Mouse (Mus musculus): ENCODE data around the gene Ttc36. TPM values are rescaled to one million over a fixed set of nuclear protein-coding genes. Genes with fewer than 3 reads are reported as not detected.
A peak's percentile ranks its signal among the peaks of the same experiment; 100 is the strongest.
"Not testable (repeated sequence)": the region's sequence is repeated elsewhere in the genome, so short reads cannot be mapped to it uniquely, and the experiment has no call there.

Gene Ttc36
- polyA plus RNA-seq, 1 experiment = 1.9 TPM

- H3K4me3 ChIP-seq (ENCODE audit: extremely low read depth, insufficient read depth, insufficient read length) = peak overlapping the region; percentile 95
- H3K27me3 ChIP-seq (ENCODE audit: control insufficient read depth, insufficient read depth, low read length) = no peaks in the 10 kb centered on the region
- TF ChIP-seq CTCF (IDR thresholded peaks at IDR 0.05; ENCODE audit: extremely low read depth, insufficient read depth, insufficient read length, insufficient replicate concordance) (peak; percentile 61; the same call in 1 of the 2 replicates), POLR2A (IDR thresholded peaks at IDR 0.05; ENCODE audit: low read depth, low read length) (peak; percentile 29; the same call in 1 of the 2 replicates)
- peak; percentile 90 to 91 for DNase-seq (ENCODE audit: low read depth in 1 of 2, low spot score in 2 of 2)
- WGBS = under 1% methylated on average over 41 of the region's 41 CpGs
- H3K4me1 ChIP-seq (ENCODE audit: control insufficient read depth, insufficient read depth, insufficient read length) = peaks cover 3% of the 10 kb centered on the region; the same call in 1 of the 2 replicates
- no peaks in the 10 kb centered on the region; the same call in none of the 2 replicates for H3K36me3 ChIP-seq (ENCODE audit: control insufficient read depth, insufficient read depth, low read length)
- H3K27ac ChIP-seq (ENCODE audit: insufficient read depth, low read length) = peak overlapping the region; percentile 80
Measured at GRCm38 (mm10) chr9:44772750-44773651, 29.9 kb downstream of the Ttc36 start.

- DNase-seq (ENCODE audit: low read depth in 1 of 2, low spot score in 2 of 2) = no peak
- WGBS = 30% methylated on average over 5 of the region's 5 CpGs
- Histone ChIP-seq H3K27ac (ENCODE audit: insufficient read depth, low read length) (peak overlapping the region; percentile 32; the same call in 1 of the 2 replicates), H3K4me3 (ENCODE audit: extremely low read depth, insufficient read depth, insufficient read length) (no peak overlapping the region), H3K27me3 (ENCODE audit: control insufficient read depth, insufficient read depth, low read length) (no peaks in the 10 kb centered on the region), H3K36me3 (ENCODE audit: control insufficient read depth, insufficient read depth, low read length) (no peaks in the 10 kb centered on the region; the same call in 1 of the 2 replicates), H3K4me1 (ENCODE audit: control insufficient read depth, insufficient read depth, insufficient read length) (peaks cover 3% of the 10 kb centered on the region; the same call in 1 of the 2 replicates)
- TF ChIP-seq POLR2A (IDR thresholded peaks at IDR 0.05; ENCODE audit: low read depth, low read length) (no peak), CTCF (IDR thresholded peaks at IDR 0.05; ENCODE audit: extremely low read depth, insufficient read depth, insufficient read length, insufficient replicate concordance) (no peak)
Measured at GRCm38 (mm10) chr9:44772392-44772749, 30.5 kb downstream of the Ttc36 start.

- WGBS = 94% methylated on average over 5 of the region's 5 CpGs
- H3K27me3 ChIP-seq (ENCODE audit: control insufficient read depth, insufficient read depth, low read length) = no peaks in the 10 kb centered on the region
- peaks cover 3% of the 10 kb centered on the region; the same call in 1 of the 2 replicates for H3K4me1 ChIP-seq (ENCODE audit: control insufficient read depth, insufficient read depth, insufficient read length)
- H3K27ac ChIP-seq (ENCODE audit: insufficient read depth, low read length) = no peak overlapping the region
- no peak for DNase-seq (ENCODE audit: low read depth in 1 of 2, low spot score in 2 of 2)
- no peaks in the 10 kb centered on the region; the same call in 1 of the 2 replicates for H3K36me3 ChIP-seq (ENCODE audit: control insufficient read depth, insufficient read depth, low read length)
- no peak overlapping the region for H3K4me3 ChIP-seq (ENCODE audit: extremely low read depth, insufficient read depth, insufficient read length)
- TF ChIP-seq POLR2A (IDR thresholded peaks at IDR 0.05; ENCODE audit: low read depth, low read length) = no peak
- TF ChIP-seq CTCF (IDR thresholded peaks at IDR 0.05; ENCODE audit: extremely low read depth, insufficient read depth, insufficient read length, insufficient replicate concordance) = no peak
Measured at GRCm38 (mm10) chr9:44771376-44771775, 31.5 kb downstream of the Ttc36 start.

GRCm38 (mm10) chr9:44768029-44768394, 34.9 kb downstream of the Ttc36 start:
- H3K36me3 ChIP-seq (ENCODE audit: control insufficient read depth, insufficient read depth, low read length); H3K4me1 ChIP-seq (ENCODE audit: control insufficient read depth, insufficient read depth, insufficient read length); DNase-seq (ENCODE audit: low read depth in 1 of 2, low spot score in 2 of 2); H3K27me3 ChIP-seq (ENCODE audit: control insufficient read depth, insufficient read depth, low read length); H3K27ac ChIP-seq (ENCODE audit: insufficient read depth, low read length): not testable (repeated sequence)
- H3K4me3 ChIP-seq (ENCODE audit: extremely low read depth, insufficient read depth, insufficient read length) = peak overlapping the region; percentile 35
- 29% methylated on average over 9 of the region's 9 CpGs for WGBS

GRCm38 (mm10) chr9:44767101-44768028, 35.5 kb downstream of the Ttc36 start, which contains the start of the genes Arcn1 and Ift46:
TSS of gene Arcn1 (minus strand) at chr9:44767845.
TSS of gene Ift46 (plus strand) at chr9:44767908.
- Histone ChIP-seq H3K4me3 (ENCODE audit: extremely low read depth, insufficient read depth, insufficient read length) (peak within 1 kb of the TSS; percentile 88), H3K36me3 (ENCODE audit: control insufficient read depth, insufficient read depth, low read length) (no peaks in the 10 kb centered on the region), H3K27me3 (ENCODE audit: control insufficient read depth, insufficient read depth, low read length) (no peaks in the 10 kb centered on the region), H3K4me1 (ENCODE audit: control insufficient read depth, insufficient read depth, insufficient read length) (peaks cover 3% of the 10 kb centered on the region; the same call in 1 of the 2 replicates), H3K27ac (ENCODE audit: insufficient read depth, low read length) (peak within 1 kb of the TSS; percentile 94)
- no peak for TF ChIP-seq CTCF (IDR thresholded peaks at IDR 0.05; ENCODE audit: extremely low read depth, insufficient read depth, insufficient read length, insufficient replicate concordance)
- peak; percentile 84 for TF ChIP-seq POLR2A (IDR thresholded peaks at IDR 0.05; ENCODE audit: low read depth, low read length)
- DNase-seq (ENCODE audit: low read depth in 1 of 2, low spot score in 2 of 2) = peak; percentile 73 to 76
- under 1% methylated on average over 70 of the region's 82 CpGs for WGBS

- WGBS = 48% methylated on average over 2 of the region's 2 CpGs
- DNase-seq (ENCODE audit: low read depth in 1 of 2, low spot score in 2 of 2) = no peak
- H3K4me1 ChIP-seq (ENCODE audit: control insufficient read depth, insufficient read depth, insufficient read length) = peaks cover 12% of the 10 kb centered on the region
- no peak overlapping the region for H3K4me3 ChIP-seq (ENCODE audit: extremely low read depth, insufficient read depth, insufficient read length)
- peaks cover 11% of the 10 kb centered on the region for H3K36me3 ChIP-seq (ENCODE audit: control insufficient read depth, insufficient read depth, low read length)
- no peak overlapping the region for H3K27ac ChIP-seq (ENCODE audit: insufficient read depth, low read length)
- TF ChIP-seq CTCF (IDR thresholded peaks at IDR 0.05; ENCODE audit: extremely low read depth, insufficient read depth, insufficient read length, insufficient replicate concordance) (no peak), POLR2A (IDR thresholded peaks at IDR 0.05; ENCODE audit: low read depth, low read length) (no peak)
- H3K27me3 ChIP-seq (ENCODE audit: control insufficient read depth, insufficient read depth, low read length) = no peaks in the 10 kb centered on the region
Measured at GRCm38 (mm10) chr9:44760873-44761272, 42.0 kb downstream of the Ttc36 start.

Other genes starting within 250 kb of the Ttc36 start
- gene Cxcr5, start 241.2 kb downstream of the Ttc36 start, polyA plus RNA-seq (2012; rRNA removed) = 133 and 154 TPM in 2 replicates
- gene Ddx6, start 198.2 kb downstream of the Ttc36 start, polyA plus RNA-seq (2012; rRNA removed) = 15.3 and 17.3 TPM in 2 replicates
- not detected in 2 replicates for gene Treh, start 129.8 kb downstream of the Ttc36 start, polyA plus RNA-seq (2012; rRNA removed)
- gene Phldb1, start 67.9 kb downstream of the Ttc36 start, polyA plus RNA-seq (2012; rRNA removed) = 12.3 and 16.0 TPM in 2 replicates
- 18.1 and 18.7 TPM in 2 replicates for gene Arcn1, start 35.2 kb downstream of the Ttc36 start, polyA plus RNA-seq (2012; rRNA removed)
- 14.6 and 22.1 TPM in 2 replicates for gene Ift46, start 35.2 kb downstream of the Ttc36 start, polyA plus RNA-seq (2012; rRNA removed)
- 0.72 and 0.74 TPM in 2 replicates for gene Tmem25, start 3.8 kb downstream of the Ttc36 start, polyA plus RNA-seq (2012; rRNA removed)
- 36.8 and 38.4 TPM in 2 replicates for gene Kmt2a, start 78.2 kb upstream of the Ttc36 start, polyA plus RNA-seq (2012; rRNA removed)
- 65.8 and 79.4 TPM in 2 replicates for gene Atp5l, start 117.7 kb upstream of the Ttc36 start, polyA plus RNA-seq (2012; rRNA removed)
- 6.5 and 9.5 TPM in 2 replicates for gene Ube4a, start 162.5 kb upstream of the Ttc36 start, polyA plus RNA-seq (2012; rRNA removed)
- 12.8 and 14.5 TPM in 2 replicates for gene Cd3g, start 177.4 kb upstream of the Ttc36 start, polyA plus RNA-seq (2012; rRNA removed)
- 19.6 and 24.0 TPM in 2 replicates for gene Cd3d, start 178.7 kb upstream of the Ttc36 start, polyA plus RNA-seq (2012; rRNA removed)
- gene Cd3e, start 206.6 kb upstream of the Ttc36 start, polyA plus RNA-seq (2012; rRNA removed) = 42.8 and 44.8 TPM in 2 replicates
- 0.49 TPM in 2 replicates for gene Mpzl2, start 236.7 kb upstream of the Ttc36 start, polyA plus RNA-seq (2012; rRNA removed)